Mouse (Mus musculus): Measurements from ENCODE around the gene 2900026A02Rik.

DNA sequence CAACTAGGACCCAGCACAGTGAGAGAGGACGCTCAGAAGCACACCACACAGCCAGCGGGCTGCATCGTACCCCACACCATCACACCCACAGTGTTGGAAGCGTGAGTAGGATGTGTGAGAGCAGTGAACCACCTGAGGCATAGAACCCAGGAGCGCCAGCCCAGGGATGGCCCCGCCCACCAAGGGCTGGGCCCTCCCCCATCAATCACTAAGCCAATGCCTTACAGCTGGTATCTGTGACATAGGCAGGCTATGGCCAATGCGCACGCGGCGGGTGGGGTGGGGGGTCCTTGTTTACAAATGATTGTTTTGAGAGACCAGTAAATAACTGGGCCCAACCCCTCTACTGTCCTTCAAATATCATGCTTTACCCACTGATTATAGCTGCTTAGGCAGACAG lies 105.1 kb downstream of the 2900026A02Rik start:
- TF ChIP-seq GATA1 (IDR thresholded peaks at IDR 0.05; ENCODE audit: borderline replicate concordance, low read length) (no peak), CTCF (IDR thresholded peaks at IDR 0.05; ENCODE audit: low read depth, low read length) (no peak), TAL1 (conservative IDR thresholded peaks at IDR 0.05; ENCODE audit: low read depth, low read length) (no peak)
